Mouse (Mus musculus): Measurements from ENCODE around the gene Col27a1.

The Col27a1 gene

DNA sequence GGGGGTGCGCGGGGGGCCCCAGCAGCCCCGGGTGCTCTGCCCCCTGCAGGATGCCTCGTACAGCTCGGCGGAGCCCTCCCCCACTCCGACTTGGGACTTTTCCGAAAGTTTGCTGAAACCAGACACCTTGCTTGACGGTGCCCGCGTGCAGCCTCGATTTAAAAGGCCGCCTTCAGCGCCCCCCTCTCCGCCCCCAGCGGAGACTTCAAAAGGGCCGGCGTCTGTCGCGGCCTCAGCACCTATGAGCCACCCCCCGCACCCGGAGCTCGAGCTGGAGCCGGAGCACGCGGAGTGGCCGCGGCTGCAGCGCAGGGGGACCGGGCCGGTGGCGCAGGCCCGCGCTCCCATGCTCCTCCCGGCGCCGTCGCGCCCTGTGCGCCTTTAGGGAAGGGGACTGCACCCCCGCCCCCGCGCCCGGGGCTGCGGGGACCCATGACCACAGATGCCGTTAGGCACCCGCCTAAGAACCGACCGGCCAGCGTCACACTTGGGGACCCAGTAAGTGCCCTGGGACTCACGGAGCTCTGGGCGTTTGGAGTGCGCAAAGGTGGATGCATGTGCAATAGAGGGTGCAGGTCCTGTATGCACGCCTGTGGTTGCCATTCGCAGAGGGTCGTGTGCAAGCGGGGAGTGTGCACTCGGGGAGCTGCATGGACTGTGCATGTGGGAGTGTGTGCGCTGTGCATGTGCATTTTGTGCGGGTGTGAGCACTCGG, at the start of gene Col27a1:
Col27a1 (plus strand) TSS at position 98 of the 715 bp plus-strand sequence.
- DNase-seq (ENCODE audit: low spot score in 2 of 2) = peak in 1 of 2 experiments; percentile 18

DNA sequence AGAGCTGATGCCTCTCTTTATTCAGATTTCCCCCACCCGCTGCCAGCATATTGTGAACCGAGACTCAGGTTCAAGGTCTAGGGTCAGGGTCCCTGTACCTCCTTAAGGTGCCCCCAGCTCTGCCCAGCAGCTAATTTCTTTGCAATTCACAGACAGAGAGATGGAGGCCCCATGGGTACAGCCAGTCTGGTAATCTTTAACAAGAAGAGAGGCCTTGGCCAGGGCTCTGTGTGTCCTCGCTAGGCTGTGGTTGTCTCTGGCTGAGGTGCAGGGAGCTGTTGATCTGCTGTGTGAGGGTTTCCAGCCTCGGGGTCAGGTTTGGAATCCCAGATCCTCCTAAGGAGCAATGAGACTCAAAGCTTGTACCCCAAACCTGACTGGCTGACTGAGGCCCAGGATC, 48.2 kb upstream of the Col27a1 start:
- no peak for DNase-seq (ENCODE audit: low spot score in 2 of 2)

DNA sequence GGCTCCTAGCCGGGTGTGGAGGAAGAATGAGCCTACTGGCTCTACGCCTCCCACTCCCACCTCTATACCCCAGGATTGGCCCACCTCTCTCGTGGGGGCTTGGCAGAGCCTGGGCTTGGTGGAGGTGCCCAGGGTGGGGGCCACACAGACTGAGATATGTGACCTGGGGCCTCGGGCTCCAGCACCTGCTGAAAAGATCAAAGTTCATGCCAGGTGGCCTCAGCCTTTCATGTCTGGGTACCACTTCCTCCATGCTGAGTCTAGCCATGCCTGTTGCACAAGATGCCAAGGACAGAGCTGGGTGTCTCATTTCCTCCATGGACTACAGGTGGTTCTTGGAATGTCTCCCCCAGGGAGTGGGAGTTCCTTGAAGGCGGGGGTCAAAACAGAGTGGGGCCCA, 47.5 kb upstream of the Col27a1 start:
- no peak for DNase-seq (ENCODE audit: low spot score in 2 of 2)

DNA sequence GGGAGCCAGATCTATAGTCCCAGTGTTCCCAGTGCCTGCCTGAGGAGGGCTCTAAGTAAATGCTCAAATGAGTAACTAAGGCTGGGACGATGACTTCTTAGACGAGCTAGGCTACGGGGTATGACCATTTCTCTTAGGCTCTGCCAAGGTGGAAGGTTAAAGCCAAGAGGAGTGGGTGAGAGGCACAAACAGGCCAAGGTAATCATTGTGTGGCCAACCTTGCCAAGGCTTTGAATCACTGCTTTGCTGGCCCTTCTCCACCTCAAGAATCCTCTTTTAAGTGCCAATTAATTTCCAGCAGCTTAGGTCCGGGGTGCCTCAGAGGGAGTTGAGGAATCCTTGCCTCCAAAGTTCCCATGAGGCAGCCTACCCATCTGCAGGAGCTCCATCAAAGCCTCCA, 43.7 kb upstream of the Col27a1 start:
- no peak for DNase-seq (ENCODE audit: low spot score in 2 of 2)

DNA sequence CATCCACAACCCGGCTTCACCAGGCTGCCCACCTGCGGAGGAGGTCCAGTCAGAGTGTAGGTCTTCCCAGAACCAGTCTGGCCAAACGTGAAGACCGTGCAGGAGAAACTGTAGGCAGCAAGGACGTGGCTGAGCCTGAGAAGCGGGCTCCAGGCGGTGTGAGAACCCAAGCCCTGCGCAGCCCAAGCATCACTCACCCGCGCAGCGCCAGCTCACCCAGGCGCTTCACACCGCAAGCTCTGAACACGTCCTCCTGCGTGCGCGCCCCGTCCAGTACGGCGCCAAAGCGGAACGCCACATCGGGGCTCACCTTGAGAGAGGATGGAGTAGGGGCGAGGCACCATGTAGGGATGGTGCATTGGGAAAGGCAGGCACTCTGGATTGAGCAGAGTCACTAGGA, 42.7 kb upstream of the Col27a1 start:
- DNase-seq (ENCODE audit: low spot score in 2 of 2) = no peak

DNA sequence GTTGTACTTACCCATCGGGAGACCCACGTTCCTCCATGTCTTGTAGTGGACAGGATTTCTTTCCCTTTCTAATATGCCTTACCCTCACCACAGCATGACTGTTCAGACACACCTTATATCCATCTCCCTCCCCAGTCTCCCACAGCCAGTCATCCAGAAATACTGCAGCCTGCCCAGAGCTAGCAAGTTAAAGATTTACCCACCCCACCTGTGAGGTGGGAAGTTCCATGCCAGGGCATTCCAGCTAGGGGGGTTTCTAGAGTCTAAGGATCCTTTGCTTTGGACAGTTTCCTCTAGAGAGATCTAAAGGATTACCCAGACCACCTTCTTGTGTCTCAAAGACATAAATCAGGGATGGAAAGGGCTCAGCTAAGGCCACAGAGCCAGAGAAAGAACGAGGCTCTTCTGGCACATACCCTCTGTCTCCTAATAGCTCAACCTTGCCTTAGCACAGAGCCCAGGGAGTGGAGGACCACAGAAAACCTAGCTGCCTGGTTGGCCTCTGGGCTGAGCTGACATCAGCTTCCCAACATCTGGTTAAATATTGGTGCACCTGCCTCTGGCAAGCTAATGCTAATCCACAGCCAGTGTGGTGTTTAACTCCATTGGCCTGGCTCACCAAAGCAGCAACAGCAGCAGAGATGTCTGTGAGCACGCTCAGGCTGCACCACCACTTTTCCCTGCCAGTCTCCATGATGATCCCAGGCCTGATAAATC, 41.7 kb upstream of the Col27a1 start, which contains the start of gene Kif12:
Kif12 (minus strand) TSS at position 163 of the 717 bp plus-strand sequence.
- DNase-seq (ENCODE audit: low spot score in 2 of 2) = no peak

DNA sequence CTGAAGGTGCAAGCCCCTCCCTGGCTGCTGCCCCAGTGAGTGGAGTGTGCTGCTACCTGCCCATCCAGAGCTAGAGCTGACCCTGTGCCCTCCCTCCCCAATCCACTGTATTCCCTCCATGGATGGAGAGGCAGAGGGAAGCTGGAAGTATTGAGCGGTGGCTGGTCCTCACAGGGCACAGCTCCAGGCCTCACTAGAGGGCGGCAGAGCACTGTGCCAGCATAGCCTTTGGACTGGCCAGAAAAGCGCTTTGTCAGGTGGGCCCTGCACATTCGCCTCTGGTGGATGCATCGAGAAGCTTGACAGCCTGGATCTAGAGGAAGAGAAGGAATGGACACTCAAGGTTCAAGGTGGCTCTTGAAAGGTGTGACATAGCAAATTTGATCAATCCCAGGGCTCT, 32.2 kb upstream of the Col27a1 start:
- DNase-seq (ENCODE audit: low spot score in 2 of 2) = peak in 1 of 2 experiments; percentile 28

DNA sequence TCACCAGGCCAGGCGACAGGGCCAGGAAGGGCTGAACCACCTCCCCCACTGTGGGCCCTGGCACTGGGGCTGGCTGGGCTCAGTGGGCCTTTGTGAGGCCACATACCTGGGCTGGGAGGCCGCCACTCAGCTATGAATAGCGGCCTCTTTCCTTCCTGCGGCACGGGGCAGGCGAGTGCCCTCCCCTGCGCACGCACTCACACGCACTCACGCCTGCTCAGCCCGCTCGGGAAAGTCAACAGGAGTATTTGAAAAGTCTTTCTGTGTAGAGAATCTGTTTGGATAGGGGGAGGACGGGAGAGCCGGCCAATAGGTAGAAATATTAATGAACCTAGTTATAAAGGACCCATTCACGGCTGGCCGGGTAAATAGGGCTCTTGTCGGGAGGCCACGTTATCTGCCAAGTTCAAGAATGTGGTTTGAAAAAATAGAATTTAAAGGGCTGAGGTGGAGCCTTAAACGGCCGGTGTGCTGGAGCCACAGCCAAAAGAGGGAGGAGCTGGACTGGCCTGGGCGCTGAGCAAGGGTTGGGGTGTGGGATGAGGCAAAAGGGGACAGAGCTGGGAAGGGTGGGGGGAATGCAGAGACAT, 27.4 kb upstream of the Col27a1 start:
- DNase-seq (ENCODE audit: low spot score in 2 of 2) = no peak

DNA sequence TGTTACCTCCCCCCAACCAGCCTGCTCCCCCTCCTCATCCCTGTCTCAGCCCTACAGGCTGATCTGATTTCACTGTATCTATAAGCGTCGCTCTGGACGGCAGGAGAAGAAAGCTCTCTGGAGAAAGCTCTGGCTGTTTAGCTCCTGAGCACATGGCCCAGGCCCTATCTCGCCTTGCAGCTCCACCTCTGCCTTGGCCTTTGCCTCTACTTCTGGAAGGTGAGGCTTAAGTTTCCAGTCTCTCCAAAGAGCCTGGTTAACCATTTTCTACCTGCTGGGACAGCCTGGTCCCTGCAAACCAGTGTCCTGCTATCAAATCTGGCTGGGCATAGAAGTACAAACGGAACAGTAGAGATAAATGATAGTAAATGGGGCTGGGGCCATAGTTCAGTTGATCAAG, 22.2 kb upstream of the Col27a1 start:
- no peak for DNase-seq (ENCODE audit: low spot score in 2 of 2)

DNA sequence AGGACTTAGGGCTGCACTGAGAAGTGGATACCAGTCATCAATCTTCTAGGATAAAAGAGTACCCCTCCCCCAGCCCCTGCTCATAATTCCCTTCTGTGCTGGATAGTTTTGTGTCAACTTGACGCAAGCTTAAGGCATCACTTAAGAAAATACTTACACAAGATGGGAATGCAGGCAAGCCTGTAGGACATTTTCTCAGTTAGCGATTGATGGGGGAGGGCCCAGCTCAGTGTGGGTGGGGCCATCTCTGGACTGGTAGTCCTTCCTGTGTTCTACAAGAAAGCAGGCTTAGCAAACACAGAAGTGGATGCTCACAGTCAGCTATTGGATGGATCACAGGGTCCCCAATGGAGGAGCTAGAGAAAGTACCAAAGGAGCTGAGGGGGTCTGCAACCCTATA, 19.4 kb upstream of the Col27a1 start:
- DNase-seq (ENCODE audit: low spot score in 2 of 2) = no peak

DNA sequence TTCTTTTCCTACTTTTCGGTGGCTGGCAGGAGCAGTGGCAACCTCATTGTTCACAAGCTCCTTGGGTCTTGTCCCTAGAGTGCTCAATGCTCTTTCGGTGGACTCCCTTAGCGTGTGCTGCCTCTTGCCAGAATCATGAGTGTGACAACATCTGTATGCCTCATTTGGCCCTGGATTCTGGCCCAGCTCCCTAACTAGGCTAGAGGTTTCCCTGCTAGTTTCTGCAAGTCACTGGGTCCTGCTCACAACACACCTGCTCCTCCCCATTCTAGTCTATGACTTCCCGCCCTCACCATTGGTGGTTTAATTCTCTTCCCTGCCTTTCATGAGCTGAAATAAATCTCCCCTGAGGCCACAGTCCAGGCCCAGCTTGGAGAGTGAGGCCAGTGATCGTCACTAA, 14.4 kb upstream of the Col27a1 start:
- DNase-seq (ENCODE audit: low spot score in 2 of 2) = no peak

DNA sequence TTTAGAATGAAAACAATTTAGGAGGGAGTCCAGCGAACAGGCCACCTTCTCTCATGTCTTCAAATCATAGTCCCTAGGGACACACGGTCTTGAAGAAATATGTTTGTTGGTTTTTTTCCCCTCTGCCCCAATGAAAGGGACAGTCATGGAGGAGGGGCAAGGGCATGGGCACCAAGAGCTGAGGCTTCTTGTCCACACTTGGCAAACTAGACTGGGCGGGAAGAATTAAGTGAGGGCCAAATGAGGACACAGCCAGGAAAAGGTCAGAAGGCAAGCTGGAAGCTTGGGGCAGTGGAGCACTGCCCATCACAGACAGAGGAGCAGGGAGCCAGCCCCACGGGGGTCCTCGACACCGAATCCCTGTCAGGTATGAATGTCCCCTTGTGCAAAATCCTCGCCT, 9.9 kb upstream of the Col27a1 start:
- DNase-seq (ENCODE audit: low spot score in 2 of 2) = no peak

DNA sequence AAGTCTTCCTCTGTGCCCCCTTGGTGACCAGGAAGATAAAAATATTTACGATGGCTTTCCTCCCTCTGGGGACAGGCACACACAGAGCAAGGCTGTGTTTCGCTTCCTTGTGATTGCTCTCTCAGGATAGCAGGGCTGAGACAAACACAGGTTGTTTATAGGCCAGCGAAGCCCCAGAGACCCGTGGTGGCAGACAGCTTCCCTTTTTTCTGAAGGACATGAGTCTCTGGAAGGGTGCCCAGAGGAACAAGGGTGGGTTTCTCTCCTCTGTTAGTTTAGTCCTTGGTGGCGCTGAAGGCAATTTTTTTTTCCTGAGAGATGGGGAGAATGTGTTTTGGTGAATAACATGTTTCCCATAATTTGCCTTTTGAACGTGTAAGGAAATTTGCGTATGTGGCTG, 8.2 kb upstream of the Col27a1 start:
- DNase-seq (ENCODE audit: low spot score in 2 of 2) = peak in 1 of 2 experiments; percentile 9

DNA sequence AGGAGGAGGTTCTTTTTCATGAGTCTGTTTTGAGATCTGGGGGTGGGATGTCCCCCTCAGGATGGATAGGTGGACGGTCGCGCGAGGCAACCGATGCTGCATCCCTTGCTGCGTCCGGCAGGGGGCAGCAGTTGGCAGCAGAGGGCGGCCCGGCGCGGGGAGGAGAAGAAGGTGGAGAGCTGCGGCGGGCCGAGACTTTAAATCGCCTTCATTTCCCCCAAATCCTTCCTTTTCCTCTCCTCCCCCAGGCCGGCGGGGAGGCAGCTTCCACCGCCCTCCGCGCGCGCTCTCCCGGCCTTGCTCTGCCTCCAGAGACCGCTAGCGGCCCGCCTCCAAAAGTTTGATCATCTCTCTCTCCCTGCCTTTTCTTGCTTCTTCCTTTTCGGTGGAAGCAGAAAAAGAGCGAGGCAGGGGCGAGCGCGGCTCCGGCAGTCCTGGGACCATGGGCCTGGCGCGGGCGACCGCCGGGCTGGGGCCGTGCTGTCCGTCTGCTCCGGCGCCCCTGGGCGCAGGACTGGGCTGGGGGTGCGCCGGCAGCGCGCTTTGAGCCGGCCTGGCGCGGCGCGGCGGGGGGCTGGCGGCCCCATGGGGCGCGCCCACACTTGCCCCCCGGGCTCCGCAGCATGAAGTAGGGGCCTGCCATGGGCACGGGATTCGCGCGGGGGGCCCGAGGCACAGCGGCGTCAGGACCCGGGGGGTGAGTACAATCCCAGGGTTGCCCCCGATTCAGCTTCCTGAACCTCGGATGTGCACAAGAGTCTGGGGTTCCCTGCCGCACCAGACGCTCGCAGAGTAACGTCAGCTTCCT, 1.6 kb downstream of the Col27a1 start:
- DNase-seq (ENCODE audit: low spot score in 2 of 2) = peak; percentile 45 to 72

DNA sequence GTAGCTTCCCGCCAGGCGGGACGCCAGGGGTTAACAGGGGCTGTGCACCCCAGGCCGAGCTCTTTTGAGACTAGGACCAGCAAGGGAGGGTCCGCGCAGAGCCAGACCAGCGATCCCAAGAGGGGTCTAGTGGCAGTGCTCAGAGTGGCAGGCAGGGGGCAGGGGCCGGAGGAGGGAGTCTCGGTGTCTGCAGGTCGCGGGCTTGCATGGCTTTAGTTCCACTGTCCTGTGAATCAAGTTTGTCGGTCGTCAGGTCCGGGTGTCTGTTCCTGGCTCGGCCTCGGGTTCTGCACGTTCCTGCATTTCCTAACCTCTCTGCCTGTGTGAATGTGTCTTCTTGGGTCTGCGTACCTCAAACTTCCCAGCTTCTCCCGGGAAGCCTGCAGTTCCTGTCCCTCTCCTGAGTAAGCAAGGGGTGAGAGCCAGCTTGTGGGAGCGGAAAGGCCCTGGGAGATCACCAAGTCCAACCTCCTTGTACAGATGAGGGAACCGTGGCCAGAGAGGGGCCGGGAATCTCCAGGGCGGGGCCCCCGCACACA, 2.3 kb downstream of the Col27a1 start:
- DNase-seq (ENCODE audit: low spot score in 2 of 2) = peak in 1 of 2 experiments; percentile 34

DNA sequence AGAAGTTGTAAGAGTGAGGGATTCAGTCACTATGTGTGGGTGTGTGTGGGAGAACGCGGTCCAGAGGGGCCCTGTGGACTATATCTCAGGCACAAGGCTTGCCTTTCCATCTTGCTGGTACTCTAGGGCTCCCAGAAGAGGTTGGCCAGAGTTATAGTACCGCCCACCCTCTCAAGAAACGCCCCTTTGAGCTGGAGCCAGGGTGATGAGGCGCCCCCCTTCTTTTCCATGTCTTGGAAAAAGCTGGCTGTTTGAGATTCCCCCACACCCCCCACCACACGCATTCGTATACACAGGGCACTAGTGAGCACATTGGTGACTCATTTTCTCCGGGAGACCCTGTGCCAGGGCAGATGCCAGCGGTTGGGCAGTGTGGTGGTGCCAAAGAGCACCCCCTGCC, 2.8 kb downstream of the Col27a1 start:
- no peak for DNase-seq (ENCODE audit: low spot score in 2 of 2)

DNA sequence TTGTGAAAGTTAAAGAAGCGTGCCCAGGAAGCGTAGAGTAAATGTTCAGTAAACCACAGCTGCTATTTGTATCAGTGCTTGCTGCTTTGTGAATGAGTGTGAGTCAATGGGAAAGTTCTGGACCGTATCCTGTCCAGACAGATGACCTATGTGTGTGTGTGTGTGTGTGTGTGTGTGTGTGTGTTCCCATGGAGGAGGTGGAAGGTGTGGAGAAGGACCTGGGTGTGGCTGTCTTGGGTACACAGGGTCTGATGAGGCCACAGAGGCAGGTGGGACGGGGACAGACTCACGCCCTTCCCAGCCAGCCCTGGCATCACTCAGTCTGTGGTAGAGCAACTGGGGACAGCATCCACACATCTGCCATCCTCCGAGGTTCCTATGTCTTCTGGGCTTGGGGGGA, 3.7 kb downstream of the Col27a1 start:
- DNase-seq (ENCODE audit: low spot score in 2 of 2) = no peak

DNA sequence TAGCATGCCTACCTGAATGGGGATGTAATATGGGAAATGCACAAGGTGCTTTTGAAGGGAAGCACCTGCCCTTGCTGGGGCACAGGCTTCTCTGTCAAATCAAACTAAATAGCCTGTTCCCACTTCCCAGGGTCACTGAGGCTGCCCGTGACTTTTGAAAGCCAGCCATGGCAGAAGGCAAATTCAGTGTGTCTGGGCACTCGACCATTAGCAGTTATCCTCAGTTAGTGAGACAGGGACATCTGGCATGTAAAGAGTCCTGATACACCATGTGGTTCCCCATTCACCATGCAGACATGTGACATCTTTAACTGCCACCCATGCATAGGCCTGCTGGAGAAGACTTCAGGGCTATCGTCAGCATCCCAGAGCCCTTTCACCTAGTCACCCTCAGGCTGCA, 5.3 kb downstream of the Col27a1 start:
- DNase-seq (ENCODE audit: low spot score in 2 of 2) = no peak

DNA sequence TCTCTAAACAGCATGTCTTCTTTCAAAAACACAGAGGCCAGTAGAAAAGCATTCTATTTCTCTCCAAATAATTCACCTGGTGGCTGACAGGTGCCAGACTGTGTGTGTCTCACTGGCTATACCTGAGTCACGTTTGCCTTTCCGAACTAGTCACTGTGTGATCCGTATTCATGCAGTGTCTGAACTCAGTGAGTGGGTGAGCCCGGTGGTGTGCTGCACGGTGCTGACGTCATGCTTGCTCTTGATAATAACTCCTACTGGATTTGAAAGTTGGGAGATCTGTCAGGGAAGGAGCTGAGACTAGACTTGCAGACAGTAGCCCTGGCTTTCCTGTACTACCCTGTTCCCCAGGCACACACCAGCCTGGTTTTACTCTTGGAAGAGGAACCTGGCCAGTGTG, 5.8 kb downstream of the Col27a1 start:
- no peak for DNase-seq (ENCODE audit: low spot score in 2 of 2)

DNA sequence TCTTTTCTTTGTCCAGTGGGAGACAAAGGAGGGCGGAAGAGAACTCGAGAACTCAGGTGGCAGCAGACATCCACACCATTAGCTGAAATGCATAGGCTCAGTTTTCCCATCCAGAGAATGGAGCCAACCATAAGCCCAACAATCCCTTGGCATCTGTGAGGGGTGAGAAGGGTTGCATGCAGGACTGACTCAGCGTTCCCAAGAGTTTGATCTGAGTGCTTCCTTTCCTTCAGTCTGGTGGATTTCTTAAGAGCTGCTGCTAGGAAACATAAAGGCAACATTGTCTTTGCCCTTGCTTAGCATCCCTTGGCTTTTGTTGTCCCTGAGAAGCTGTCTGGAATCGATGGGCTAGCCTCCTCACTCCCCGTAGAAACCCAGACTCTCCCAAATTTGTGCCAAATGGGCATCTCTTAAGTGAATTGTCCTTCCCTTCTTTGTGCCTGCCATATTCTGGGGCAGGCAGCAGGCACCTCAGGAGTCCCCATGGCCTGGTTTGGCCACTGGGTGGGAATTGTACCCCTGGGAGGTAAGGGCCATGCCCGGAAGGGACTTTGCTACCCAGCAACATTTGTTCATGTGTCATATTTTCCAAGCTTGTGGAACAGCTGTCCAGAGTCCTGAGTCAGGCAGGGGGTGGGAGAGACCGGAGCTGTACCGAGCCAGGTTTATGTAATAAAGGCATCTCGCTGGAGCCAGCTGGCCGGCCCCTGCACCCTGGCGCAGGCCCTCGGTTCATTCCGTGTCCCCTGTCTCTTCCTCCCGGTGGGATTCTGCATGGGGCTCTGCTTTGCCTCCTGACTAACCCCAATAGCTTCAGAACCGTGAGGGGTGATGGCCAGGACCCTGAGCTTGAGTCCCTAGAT, 7.5 kb downstream of the Col27a1 start:
- DNase-seq (ENCODE audit: low spot score in 2 of 2) = no peak

DNA sequence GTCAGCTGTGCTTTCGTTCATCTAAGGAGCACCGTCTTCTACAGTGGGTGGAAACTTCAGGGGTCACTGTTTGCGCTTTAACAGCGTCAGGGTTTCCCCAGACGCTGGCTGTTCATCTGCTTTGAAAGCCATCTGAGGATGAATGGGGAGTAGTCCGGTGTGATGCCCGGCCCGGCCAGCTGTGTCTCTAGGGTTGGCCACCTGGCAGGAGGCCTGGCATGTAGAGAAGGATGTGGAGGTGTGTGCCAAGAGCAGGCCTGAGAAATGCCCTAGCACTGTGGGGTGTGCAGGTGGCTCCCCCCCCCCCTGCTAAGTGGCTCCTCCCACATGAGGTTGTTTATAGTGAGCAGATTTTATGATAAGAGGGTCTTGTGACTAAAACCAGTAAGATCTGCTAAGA, 8.4 kb downstream of the Col27a1 start:
- no peak for DNase-seq (ENCODE audit: low spot score in 2 of 2)

Measured in spleen, postnatal 14 days (tissue).